Mouse (Mus musculus) midbrain, postnatal 0 days (tissue): ENCODE data around the gene Plaur. TPM values are rescaled to one million over a fixed set of nuclear protein-coding genes. Genes with fewer than 3 reads are reported as not detected.

Source experiments
- ATAC-seq: fragments of 200-750 bp; cut with Nextera tagmentation; 2 replicates; pipeline ENCODE4 v1.8.0; 2017; ENCODE audit warnings: moderate number of reproducible peaks, mild to moderate bottlenecking, moderate TSS enrichment, moderate library complexity; ENCODE audit not compliant: low FRiP score
- DNase-seq: peaks from one replicate; pipeline ENCODE4 v3.0.0-alpha.2; 2015; ENCODE audit warnings: low spot score
- H3K27ac ChIP-seq: fragments of 300-500 bp; sonication (generic); 2 replicates; pipeline ENCODE4 v1.5.1; 2014; ENCODE audit warnings: low read depth, mild to moderate bottlenecking, low read length, mixed read lengths
- H3K27me3 ChIP-seq: fragments of 300-500 bp; sonication (generic); 2 replicates; pipeline ENCODE4 v1.6.1; 2014; ENCODE audit warnings: low read length, control low read depth, mixed read lengths; ENCODE audit not compliant: insufficient read depth
- H3K36me3 ChIP-seq: fragments of 300-500 bp; sonication (generic); 2 replicates; pipeline ENCODE4 v1.6.1; 2014; ENCODE audit warnings: low read length, control low read depth, mixed read lengths; ENCODE audit not compliant: insufficient read depth
- H3K4me1 ChIP-seq: fragments of 300-500 bp; sonication (generic); 2 replicates; pipeline ENCODE4 v1.6.1; 2014; ENCODE audit warnings: mild to moderate bottlenecking, control low read depth, antibody characterized with exemption, low read length, mixed read lengths; ENCODE audit not compliant: insufficient read depth
- H3K4me2 ChIP-seq: fragments of 300-500 bp; sonication (generic); 2 replicates; pipeline ENCODE4 v1.6.1; 2014; ENCODE audit warnings: low read depth, mild to moderate bottlenecking, low read length, mixed read lengths; ENCODE audit not compliant: poor library complexity, severe bottlenecking
- H3K4me3 ChIP-seq: fragments of 300-500 bp; sonication (generic); 2 replicates; pipeline ENCODE4 v1.5.1; 2014; ENCODE audit warnings: low read depth, mild to moderate bottlenecking, low read length, moderate library complexity
- H3K9ac ChIP-seq: fragments of 300-500 bp; sonication (generic); replicated peaks from 2 replicates; pipeline ENCODE4 v1.6.1; 2014; ENCODE audit warnings: mild to moderate bottlenecking, low read length, moderate library complexity, mixed read lengths; ENCODE audit not compliant: poor library complexity, severe bottlenecking
- H3K9me3 ChIP-seq: fragments of 300-500 bp; sonication (generic); 2 replicates; pipeline ENCODE4 v1.6.1; 2016; ENCODE audit warnings: low read length, control low read depth
- CTCF ChIP-seq: IDR thresholded peaks from 2 replicates; pipeline ENCODE4 v1.5.1; 2016; ENCODE audit warnings: antibody characterized with exemption, mild to moderate bottlenecking
- WGBS: fragments of 180-500 bp; shearing (Covaris S2); extraction: QIAGEN DNeasy Blood & Tissue Kit; methylation state at CpG from one replicate; pipeline ENCODE4 v1.1.7; 2014; 5-methylcytosine and 5-hydroxymethylcytosine counted together
- polyA plus RNA-seq: library from polyadenylated mRNA; unstranded; fragments of >200 nt; fragmentation: Nextera tagmentation; extraction: Ambion mirVana; gene quantifications from 2 replicates; pipeline ENCODE4 v1.2.1, GENCODE M21; 2015
- total RNA-seq: library from RNA; depleted of rRNA; stranded (reverse); fragments of >200 nt; gene quantifications from 2 replicates; pipeline ENCODE4 v1.2.3, GENCODE M21; 2014

Gene Plaur
- total and polyA plus RNA-seq, 2 experiments from 2014 or later = 1.1 to 3.7 TPM

DNA sequence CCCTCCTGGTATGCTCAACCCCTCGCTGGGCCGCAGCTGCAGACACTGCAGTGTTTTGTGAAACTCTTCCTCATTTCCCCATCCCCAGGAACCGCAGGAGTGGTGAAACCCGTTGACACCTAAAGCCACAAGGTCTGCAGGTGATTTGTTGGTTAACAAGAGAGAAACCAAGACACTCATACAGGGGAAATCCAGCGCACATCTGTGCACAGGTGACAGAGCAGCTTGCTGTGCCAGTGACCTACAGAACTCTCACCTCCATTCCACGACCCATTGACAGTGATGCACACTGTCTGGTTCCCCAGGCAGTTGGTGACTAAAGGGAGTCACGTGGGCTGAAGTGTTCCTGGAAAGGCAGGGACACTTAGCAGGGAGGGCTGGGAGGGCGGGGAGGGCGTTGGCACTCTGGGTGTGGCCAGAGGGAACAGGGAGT, 11.7 kb upstream of the Plaur start:
- Histone ChIP-seq H3K9me3 (no peaks in the 10 kb centered on the region), H3K27me3 (no peaks in the 10 kb centered on the region), H3K4me1 (no peaks in the 10 kb centered on the region), H3K36me3 (no peaks in the 10 kb centered on the region), H3K4me3 (no peak overlapping the region), H3K9ac (no peak overlapping the region), H3K27ac (no peak overlapping the region), H3K4me2 (no peak overlapping the region)
- ATAC-seq (no peak), DNase-seq (no peak)
- WGBS = 68% methylated on average over 9 of the region's 9 CpGs
- TF ChIP-seq CTCF = no peak

DNA sequence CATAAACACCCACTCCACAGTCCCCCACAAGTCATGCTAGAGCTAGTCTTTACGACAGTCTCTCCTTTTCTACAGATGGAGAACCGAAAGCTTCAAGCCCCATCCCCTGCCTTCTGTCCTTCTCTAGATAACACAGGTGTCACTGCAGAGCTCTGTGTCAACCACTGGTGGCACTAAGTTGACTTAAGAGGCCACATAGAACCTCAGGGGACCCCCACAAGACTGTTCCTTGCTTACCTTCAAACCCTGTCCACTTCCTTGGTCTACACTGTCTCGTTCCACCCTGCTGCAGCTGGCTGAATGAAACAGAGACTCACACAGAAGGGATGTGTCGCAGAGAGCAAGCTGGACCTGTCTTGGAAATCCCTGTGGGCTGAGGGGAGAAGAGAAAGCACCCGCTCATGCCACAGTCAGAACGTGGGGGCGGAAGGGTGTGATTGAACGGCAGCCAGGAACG, 10.4 kb upstream of the Plaur start, which contains the start of gene Irgc1:
Gene Irgc1, minus strand, starts transcription at position 443 of the 457 bp plus-strand sequence.
- H3K36me3 ChIP-seq = no peaks in the 10 kb centered on the region
- no peak within 1 kb of the TSS for H3K4me3 ChIP-seq
- no peaks in the 10 kb centered on the region for H3K9me3 ChIP-seq
- H3K27me3 ChIP-seq = no peaks in the 10 kb centered on the region
- no peak within 1 kb of the TSS for H3K4me2 ChIP-seq
- no peak within 1 kb of the TSS for H3K9ac ChIP-seq
- ATAC-seq = no peak
- WGBS = 88% methylated on average over 9 of the region's 9 CpGs
- no peaks in the 10 kb centered on the region for H3K4me1 ChIP-seq
- TF ChIP-seq CTCF = no peak
- DNase-seq = no peak
- H3K27ac ChIP-seq = no peak within 1 kb of the TSS

DNA sequence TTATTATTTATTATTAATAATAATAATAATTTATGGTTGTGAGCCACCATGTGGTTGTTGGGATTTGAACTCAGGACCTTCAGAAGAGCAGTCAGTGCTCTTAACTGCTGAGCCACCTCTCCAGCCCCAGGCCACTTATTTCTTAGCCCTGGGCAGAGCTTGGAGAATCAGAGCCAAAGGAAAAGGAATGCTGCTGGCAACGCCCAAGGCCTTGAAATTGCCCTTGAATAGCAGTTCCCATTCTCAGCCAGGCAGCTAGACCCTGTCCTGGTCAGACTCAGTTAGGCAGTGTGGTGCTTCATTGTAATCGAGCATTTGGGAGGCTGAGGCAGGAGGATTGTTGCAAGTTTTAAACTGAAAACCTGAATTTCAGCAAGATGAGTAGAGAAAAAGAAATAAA, 8.1 kb upstream of the Plaur start:
- TF ChIP-seq CTCF = no peak
- Histone ChIP-seq H3K27me3 (no peaks in the 10 kb centered on the region), H3K4me3 (no peak overlapping the region), H3K27ac (no peak overlapping the region), H3K9me3 (no peaks in the 10 kb centered on the region), H3K9ac (no peak overlapping the region), H3K4me2 (no peak overlapping the region), H3K4me1 (no peaks in the 10 kb centered on the region), H3K36me3 (no peaks in the 10 kb centered on the region)
- 75% methylated on average over 2 of the region's 2 CpGs for WGBS
- no peak for DNase-seq
- ATAC-seq = no peak

DNA sequence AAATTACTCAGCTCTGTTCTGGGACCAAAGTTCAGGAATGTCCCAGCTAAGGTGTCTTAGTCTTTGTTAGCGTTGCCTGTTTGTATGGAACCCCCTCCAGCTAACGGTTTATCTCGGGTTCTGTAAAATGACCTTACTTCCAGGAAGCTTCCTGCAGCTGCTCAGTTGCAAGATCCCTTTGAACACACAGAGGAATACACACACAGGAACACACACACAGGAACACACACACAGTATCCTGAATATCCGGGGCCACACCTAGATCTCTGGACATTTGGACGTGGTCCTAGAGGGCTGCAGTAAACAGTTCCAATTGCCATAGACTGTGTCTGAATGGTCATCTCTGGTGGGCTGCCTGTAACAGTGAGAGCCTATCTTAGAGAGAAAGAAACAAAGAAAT, 6.6 kb upstream of the Plaur start:
- WGBS = 76% methylated on average over 5 of the region's 5 CpGs
- DNase-seq (no peak), ATAC-seq (no peak)
- Histone ChIP-seq H3K27ac (no peak overlapping the region), H3K4me1 (no peaks in the 10 kb centered on the region), H3K4me3 (no peak overlapping the region), H3K27me3 (no peaks in the 10 kb centered on the region), H3K36me3 (no peaks in the 10 kb centered on the region), H3K4me2 (no peak overlapping the region), H3K9me3 (no peaks in the 10 kb centered on the region), H3K9ac (no peak overlapping the region)
- TF ChIP-seq CTCF = no peak

DNA sequence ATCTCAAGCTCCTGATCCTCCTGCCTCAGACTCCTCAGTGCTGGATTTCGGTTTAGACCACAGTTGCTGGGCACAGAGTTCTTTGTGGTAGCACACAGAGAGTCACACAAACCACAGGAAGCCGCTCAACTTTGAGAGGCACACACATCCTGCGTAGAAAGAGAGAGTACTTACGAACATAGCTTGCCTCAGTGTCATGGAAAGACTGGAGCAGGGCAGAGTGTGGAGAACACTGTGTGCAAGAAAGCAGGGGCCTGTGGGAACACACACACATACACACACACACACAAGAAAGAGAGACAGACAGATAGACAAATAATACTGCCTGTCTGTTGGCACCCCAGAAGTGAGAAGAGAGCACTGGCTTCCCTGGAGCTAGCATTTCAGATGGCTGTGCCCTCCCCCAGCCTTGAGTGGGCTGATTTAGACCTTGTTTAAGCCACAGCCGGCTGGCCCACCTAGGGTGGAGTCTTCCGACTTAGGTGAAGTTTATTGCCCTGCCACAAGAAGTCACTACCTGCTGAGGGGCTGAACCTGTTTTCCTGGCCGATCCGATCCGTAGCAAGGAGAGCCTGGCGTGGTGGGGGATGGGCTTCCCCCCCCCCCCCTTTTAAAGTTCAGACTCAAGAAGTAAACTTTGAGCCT, 4.4 kb upstream of the Plaur start:
- DNase-seq (no peak), ATAC-seq (no peak)
- no peak overlapping the region for H3K27ac ChIP-seq
- no peak overlapping the region for H3K4me2 ChIP-seq
- no peaks in the 10 kb centered on the region for H3K4me1 ChIP-seq
- no peak for TF ChIP-seq CTCF
- no peak overlapping the region for H3K9ac ChIP-seq
- 0 out of 2 replicates have a peak, but pooled peaks cover 4% of the 10 kb centered on the region for H3K27me3 ChIP-seq
- no peak overlapping the region for H3K4me3 ChIP-seq
- 73% methylated on average over 10 of the region's 10 CpGs for WGBS
- H3K36me3 ChIP-seq = no peaks in the 10 kb centered on the region
- H3K9me3 ChIP-seq = no peaks in the 10 kb centered on the region

DNA sequence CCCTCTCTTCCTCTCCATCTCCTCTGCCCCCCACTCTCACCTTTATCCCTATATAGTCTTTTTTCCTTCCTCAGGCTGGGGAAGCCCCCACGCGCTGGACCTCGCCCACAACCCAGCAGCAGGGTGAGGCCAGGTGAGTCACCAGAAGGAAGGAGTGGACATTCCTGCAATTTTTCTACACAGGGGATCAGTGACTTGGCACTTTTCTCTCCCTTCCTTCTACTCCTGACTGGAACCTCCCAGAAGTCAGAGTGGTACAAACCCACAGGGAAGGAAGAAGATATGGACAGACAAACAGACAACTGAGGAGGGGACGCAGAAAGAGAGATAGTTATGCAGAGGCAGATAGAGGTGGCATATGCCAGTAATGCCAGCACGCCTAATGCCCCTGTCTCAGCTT, 2.8 kb upstream of the Plaur start:
- H3K36me3 ChIP-seq = no peaks in the 10 kb centered on the region
- 75% methylated on average over 5 of the region's 5 CpGs for WGBS
- no peak overlapping the region for H3K9ac ChIP-seq
- H3K9me3 ChIP-seq = no peaks in the 10 kb centered on the region
- 0 out of 2 replicates have a peak, but pooled peaks cover 4% of the 10 kb centered on the region for H3K27me3 ChIP-seq
- no peaks in the 10 kb centered on the region for H3K4me1 ChIP-seq
- H3K4me2 ChIP-seq = no peak overlapping the region
- no peak overlapping the region for H3K27ac ChIP-seq
- DNase-seq (no peak), ATAC-seq (no peak)
- TF ChIP-seq CTCF = no peak
- no peak overlapping the region for H3K4me3 ChIP-seq
